Mouse (Mus musculus) heart, postnatal 0 days (tissue): ENCODE data around the gene Frmd4b. TPM values are rescaled to one million over a fixed set of nuclear protein-coding genes. Genes with fewer than 3 reads are reported as not detected.

Experiments
- ATAC-seq: fragments of 200-750 bp; cut with Nextera tagmentation; 2 replicates; pipeline ENCODE4 v1.8.0; 2017; ENCODE audit warnings: low read depth, moderate number of reproducible peaks, moderate library complexity; ENCODE audit not compliant: insufficient read depth
- DNase-seq: peaks from one replicate; pipeline ENCODE4 v3.0.0-alpha.2; 2016; ENCODE audit warnings: low spot score
- H3K27ac ChIP-seq: fragments of 300-500 bp; sonication (generic); 2 replicates; pipeline ENCODE4 v1.5.1; 2014; ENCODE audit warnings: low read depth, mild to moderate bottlenecking
- H3K27me3 ChIP-seq: fragments of 300-500 bp; sonication (generic); 2 replicates; pipeline ENCODE4 v1.6.1; 2014; ENCODE audit warnings: low read length, mixed read lengths; ENCODE audit not compliant: control insufficient read depth, insufficient read depth
- H3K36me3 ChIP-seq: fragments of 300-500 bp; sonication (generic); replicated peaks from 2 replicates; pipeline ENCODE4 v1.6.1; 2014; ENCODE audit warnings: low read length, mixed read lengths; ENCODE audit not compliant: control insufficient read depth, insufficient read depth
- H3K4me1 ChIP-seq: fragments of 300-500 bp; sonication (generic); 2 replicates; pipeline ENCODE4 v1.6.1; 2014; ENCODE audit warnings: antibody characterized with exemption; ENCODE audit not compliant: control insufficient read depth, insufficient read depth
- H3K4me2 ChIP-seq: fragments of 300-500 bp; sonication (generic); 2 replicates; pipeline ENCODE4 v1.6.1; 2014; ENCODE audit warnings: low read depth, mild to moderate bottlenecking, low read length, moderate library complexity
- H3K4me3 ChIP-seq: fragments of 300-500 bp; sonication (generic); 2 replicates; pipeline ENCODE4 v1.5.1; 2014; ENCODE audit warnings: low read depth, low read length
- H3K9ac ChIP-seq: fragments of 300-500 bp; sonication (generic); replicated peaks from 2 replicates; pipeline ENCODE4 v1.6.1; 2014; ENCODE audit warnings: low read depth, low read length, mixed read lengths
- H3K9me3 ChIP-seq: fragments of 300-500 bp; sonication (generic); replicated peaks from 2 replicates; pipeline ENCODE4 v1.6.1; 2016; ENCODE audit warnings: low read length; ENCODE audit not compliant: control insufficient read depth
- CTCF ChIP-seq: IDR thresholded peaks from 2 replicates; pipeline ENCODE4 v1.5.1; 2016; ENCODE audit warnings: antibody characterized with exemption, control low read depth, low read depth
- EP300 ChIP-seq: IDR thresholded peaks from 2 replicates; pipeline ENCODE4 v1.6.1; 2016; ENCODE audit warnings: antibody characterized with exemption, low read depth
- WGBS: fragments of 180-500 bp; shearing (Covaris S2); extraction: QIAGEN DNeasy Blood & Tissue Kit; methylation state at CpG from one replicate; pipeline ENCODE4 v1.1.7; 2014; 5-methylcytosine and 5-hydroxymethylcytosine counted together
- polyA plus RNA-seq: library from polyadenylated mRNA; unstranded; fragments of >200 nt; fragmentation: Nextera tagmentation; extraction: Ambion mirVana; gene quantifications from 2 replicates; pipeline ENCODE4 v1.2.1, GENCODE M21; 2015
- total RNA-seq: library from RNA; depleted of rRNA; stranded (reverse); fragments of >200 nt; gene quantifications from 2 replicates; pipeline ENCODE4 v1.2.3, GENCODE M21; 2014; ENCODE audit warnings: low replicate concordance

Frmd4b gene
- total and polyA plus RNA-seq, 2 experiments from 2014 or later: 6.2 to 19.0 TPM

DNA sequence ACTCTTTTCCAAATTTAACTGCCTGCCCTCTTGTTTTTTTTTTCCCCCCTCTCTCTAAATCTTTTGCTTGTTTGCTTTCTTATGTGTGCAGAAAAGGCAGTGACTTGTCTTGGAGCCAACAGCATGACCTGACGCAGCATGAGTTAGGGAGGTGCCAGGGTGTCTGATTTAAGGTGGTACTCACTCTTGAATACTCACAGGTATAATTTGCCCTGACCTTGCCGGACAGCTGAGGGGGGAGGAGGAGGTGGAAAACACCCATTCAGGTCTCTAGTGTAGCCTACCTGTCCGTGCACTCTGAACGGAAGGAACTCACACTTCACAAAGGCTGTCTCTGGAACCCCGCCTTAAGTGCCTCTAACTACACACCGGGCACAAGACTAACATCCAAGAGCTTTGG, 338.5 kb downstream of the Frmd4b start:
- 55% methylated on average over 6 of the region's 6 CpGs for WGBS
- no peak for TF ChIP-seq CTCF
- no peak for TF ChIP-seq EP300
- no peak for ATAC-seq
- Histone ChIP-seq H3K4me2 (no peak overlapping the region), H3K9me3 (no peaks in the 10 kb centered on the region), H3K4me1 (peaks cover 18% of the 10 kb centered on the region), H3K27ac (no peak overlapping the region), H3K9ac (no peak overlapping the region), H3K4me3 (no peak overlapping the region), H3K27me3 (no peaks in the 10 kb centered on the region), H3K36me3 (no peaks in the 10 kb centered on the region)
- no peak for DNase-seq

DNA sequence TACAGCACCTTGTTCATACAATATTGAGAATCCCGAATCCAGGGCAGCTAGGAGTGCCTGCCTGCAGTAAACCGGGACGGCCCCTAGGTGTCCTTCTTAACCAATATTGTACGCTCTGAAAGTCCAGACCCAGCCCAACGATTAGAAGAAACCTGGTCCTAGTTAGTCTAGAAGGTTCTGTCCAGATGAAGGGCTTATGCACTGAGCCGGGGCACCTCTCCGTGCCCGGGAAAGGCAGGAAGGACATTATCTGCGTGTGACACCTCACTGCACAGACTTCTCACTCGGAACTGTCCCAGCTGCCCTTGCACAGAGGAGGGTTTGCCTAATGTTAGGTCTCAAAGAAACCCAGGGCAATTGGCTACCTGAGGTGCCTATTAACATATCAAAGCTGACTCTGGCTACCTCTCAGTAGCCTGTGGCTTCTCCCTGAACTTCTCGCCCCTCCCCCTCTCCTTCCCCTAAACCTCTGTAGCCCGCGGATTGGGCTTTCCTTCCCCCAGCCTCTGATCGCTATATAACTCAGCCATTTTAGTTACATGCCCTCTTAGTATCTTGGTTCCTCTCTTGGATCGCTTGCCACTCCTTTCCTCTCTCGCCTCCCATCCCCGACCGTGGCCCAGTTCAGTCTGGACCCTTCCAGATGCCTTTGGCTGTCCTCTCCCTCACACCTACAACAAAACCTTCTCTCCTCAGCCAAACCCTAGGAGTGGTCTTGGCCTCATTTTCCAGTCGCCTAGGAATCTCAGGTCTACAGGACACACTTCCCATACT, 339.1 kb downstream of the Frmd4b start:
- peak; percentile 77 for ATAC-seq

DNA sequence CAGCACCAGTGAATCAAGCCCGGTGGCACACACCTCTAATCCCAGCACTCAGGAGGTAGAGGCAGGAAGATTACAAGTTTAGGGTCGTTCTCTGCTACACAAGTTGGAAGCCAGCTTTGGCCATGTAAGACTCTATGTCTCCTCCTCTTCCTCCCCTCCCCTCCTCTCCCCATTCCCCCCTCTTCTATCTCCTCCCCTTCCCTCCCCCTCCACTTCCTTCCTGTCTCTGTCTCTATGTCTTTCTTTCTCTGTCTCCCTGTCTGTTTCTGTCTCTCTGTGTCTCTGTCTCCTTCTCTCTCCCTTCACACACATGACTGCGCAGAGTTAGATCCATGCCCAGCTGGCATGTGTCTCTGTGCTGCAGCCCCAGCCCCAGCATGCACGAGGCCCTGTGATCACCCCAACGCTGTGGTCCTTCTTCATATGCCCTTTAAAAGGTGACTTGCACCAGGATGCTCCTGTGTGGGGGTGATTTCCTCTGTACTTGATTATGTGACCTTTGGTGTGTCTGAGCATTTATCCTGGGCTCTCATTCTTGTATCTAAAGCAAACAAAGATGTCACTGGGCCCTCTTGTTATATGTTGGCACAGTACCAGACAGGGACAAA, 340.3 kb downstream of the Frmd4b start:
- ATAC-seq (no peak), DNase-seq (no peak)
- Histone ChIP-seq H3K4me2 (no peak overlapping the region), H3K9me3 (no peaks in the 10 kb centered on the region), H3K9ac (no peak overlapping the region), H3K36me3 (no peaks in the 10 kb centered on the region), H3K4me1 (peaks cover 18% of the 10 kb centered on the region), H3K27ac (peak overlapping the region; percentile 30; the same call in 1 of the 2 replicates), H3K27me3 (no peaks in the 10 kb centered on the region), H3K4me3 (no peak overlapping the region)
- WGBS: 59% methylated on average over 5 of the region's 5 CpGs
- TF ChIP-seq EP300: no peak
- TF ChIP-seq CTCF: no peak

More for the DNA sequence above, 339.1 kb downstream of the Frmd4b start:
- H3K9ac ChIP-seq: peak overlapping the region; percentile 40
- no peaks in the 10 kb centered on the region for H3K9me3 ChIP-seq
- no peaks in the 10 kb centered on the region for H3K36me3 ChIP-seq
- peaks cover 18% of the 10 kb centered on the region for H3K4me1 ChIP-seq
- peak overlapping the region; percentile 74 for H3K4me2 ChIP-seq
- peak; percentile 84 for TF ChIP-seq CTCF
- no peak; the same call in 1 of the 2 replicates for TF ChIP-seq EP300
- H3K27ac ChIP-seq: peak overlapping the region; percentile 41; the same call in 1 of the 2 replicates
- DNase-seq: peak; percentile 89
- H3K27me3 ChIP-seq: no peaks in the 10 kb centered on the region
- peak overlapping the region; percentile 43 for H3K4me3 ChIP-seq
- WGBS: 6% methylated on average over 19 of the region's 19 CpGs

DNA sequence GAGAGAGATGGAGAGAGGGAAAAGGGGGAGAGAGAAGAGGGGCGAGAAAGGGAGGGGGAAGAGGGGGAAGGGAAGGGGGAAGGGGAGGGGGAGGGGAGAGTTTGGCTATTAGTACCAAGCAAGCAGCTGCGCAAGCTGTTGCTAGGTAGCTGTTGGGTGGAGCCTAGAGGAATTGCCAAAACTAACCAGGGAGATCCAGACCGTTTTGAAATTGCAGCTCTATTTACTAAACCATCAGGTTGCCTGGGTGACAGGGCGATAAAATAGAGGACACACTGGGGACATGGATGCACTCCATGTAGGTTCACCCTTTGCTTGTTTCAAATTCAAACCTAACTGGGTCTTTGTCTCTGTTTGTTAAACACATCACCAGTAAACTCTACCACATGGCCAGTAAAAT, 341.0 kb downstream of the Frmd4b start:
- H3K4me2 ChIP-seq: no peak overlapping the region
- TF ChIP-seq EP300: no peak
- no peak for TF ChIP-seq CTCF
- H3K4me1 ChIP-seq: peaks cover 18% of the 10 kb centered on the region
- no peaks in the 10 kb centered on the region for H3K9me3 ChIP-seq
- DNase-seq (no peak), ATAC-seq (no peak)
- H3K27me3 ChIP-seq: no peaks in the 10 kb centered on the region
- no peaks in the 10 kb centered on the region for H3K36me3 ChIP-seq
- H3K27ac ChIP-seq: no peak overlapping the region
- 35% methylated on average over 4 of the region's 4 CpGs for WGBS
- H3K9ac ChIP-seq: no peak overlapping the region
- no peak overlapping the region for H3K4me3 ChIP-seq

DNA sequence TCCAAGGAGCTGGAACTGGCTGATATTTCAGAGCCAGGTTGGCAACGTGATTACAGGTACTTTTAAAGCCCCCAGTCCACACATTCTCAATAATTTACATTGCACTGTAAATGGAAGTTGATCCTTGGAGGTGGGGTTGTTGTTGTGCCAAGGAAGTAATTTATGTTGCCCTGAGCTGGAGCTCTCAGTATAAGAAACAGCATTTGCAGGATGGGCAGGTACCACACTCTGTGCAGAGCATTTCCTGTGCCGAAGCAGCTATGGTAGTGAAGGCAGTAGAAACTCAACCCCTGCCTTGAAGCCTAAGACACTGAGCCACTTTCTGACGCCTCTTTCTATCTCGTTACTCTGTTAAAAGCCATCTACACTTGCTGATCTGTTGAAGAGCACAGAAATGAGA, 341.6 kb downstream of the Frmd4b start:
- TF ChIP-seq CTCF: no peak
- TF ChIP-seq EP300: no peak
- 54% methylated on average over 4 of the region's 4 CpGs for WGBS
- no peak overlapping the region for H3K4me3 ChIP-seq
- H3K27ac ChIP-seq: no peak overlapping the region
- no peaks in the 10 kb centered on the region for H3K9me3 ChIP-seq
- DNase-seq (no peak), ATAC-seq (no peak)
- H3K4me1 ChIP-seq: peaks cover 18% of the 10 kb centered on the region
- H3K36me3 ChIP-seq: no peaks in the 10 kb centered on the region
- H3K27me3 ChIP-seq: no peaks in the 10 kb centered on the region
- H3K4me2 ChIP-seq: no peak overlapping the region
- no peak overlapping the region for H3K9ac ChIP-seq
